Mouse (Mus musculus): Measurements from ENCODE around the gene Ptk7.

The Ptk7 gene

GRCm38 (mm10) chr17:46618769-46619682, 10.3 kb downstream of the Ptk7 start:
- Histone ChIP-seq H3K36me3 (ENCODE audit: insufficient read depth, low read length) (no peaks in the 10 kb centered on the region), H3K4me1 (replicated peaks; ENCODE audit: low read depth, low read length) (peaks cover 96% of the 10 kb centered on the region), H3K27me3 (ENCODE audit: insufficient read depth, low read length) (no peaks in the 10 kb centered on the region), H3K9me3 (ENCODE audit: low read length) (no peaks in the 10 kb centered on the region), H3K4me3 (replicated peaks; ENCODE audit: low read length) (peak overlapping the region; percentile 63)
- no peak for TF ChIP-seq NANOG (IDR thresholded peaks at IDR 0.05; ENCODE audit: borderline replicate concordance, low read length)
- no peak for TF ChIP-seq POU5F1 (IDR thresholded peaks at IDR 0.05; ENCODE audit: borderline replicate concordance, low read length)
- no peak for TF ChIP-seq CTCF (conservative IDR thresholded peaks at IDR 0.05; ENCODE audit: low read length)

- no peaks in the 10 kb centered on the region for H3K9me3 ChIP-seq (ENCODE audit: low read length)
- no peaks in the 10 kb centered on the region for H3K27me3 ChIP-seq (ENCODE audit: insufficient read depth, low read length)
- peak overlapping the region; percentile 63 for H3K4me3 ChIP-seq (replicated peaks; ENCODE audit: low read length)
- H3K36me3 ChIP-seq (ENCODE audit: insufficient read depth, low read length), result no peaks in the 10 kb centered on the region
- TF ChIP-seq NANOG (IDR thresholded peaks at IDR 0.05; ENCODE audit: borderline replicate concordance, low read length) (no peak), POU5F1 (IDR thresholded peaks at IDR 0.05; ENCODE audit: borderline replicate concordance, low read length) (no peak), CTCF (conservative IDR thresholded peaks at IDR 0.05; ENCODE audit: low read length) (no peak)
- H3K4me1 ChIP-seq (replicated peaks; ENCODE audit: low read depth, low read length), result peaks cover 96% of the 10 kb centered on the region
These were observed 10.9 kb downstream of the Ptk7 start for GRCm38 (mm10) chr17:46618394-46618768.

GRCm38 (mm10) chr17:46617799-46618198, 11.5 kb downstream of the Ptk7 start:
- TF ChIP-seq CTCF (conservative IDR thresholded peaks at IDR 0.05; ENCODE audit: low read length) (no peak), POU5F1 (IDR thresholded peaks at IDR 0.05; ENCODE audit: borderline replicate concordance, low read length) (no peak), NANOG (IDR thresholded peaks at IDR 0.05; ENCODE audit: borderline replicate concordance, low read length) (no peak)
- H3K27me3 ChIP-seq (ENCODE audit: insufficient read depth, low read length), result no peaks in the 10 kb centered on the region
- no peaks in the 10 kb centered on the region for H3K36me3 ChIP-seq (ENCODE audit: insufficient read depth, low read length)
- H3K4me1 ChIP-seq (replicated peaks; ENCODE audit: low read depth, low read length), result peaks cover 94% of the 10 kb centered on the region
- peak overlapping the region; percentile 63; the same call in 1 of the 2 replicates for H3K4me3 ChIP-seq (replicated peaks; ENCODE audit: low read length)
- no peaks in the 10 kb centered on the region for H3K9me3 ChIP-seq (ENCODE audit: low read length)

GRCm38 (mm10) chr17:46613229-46613628, 16.1 kb downstream of the Ptk7 start:
- Histone ChIP-seq H3K27me3 (ENCODE audit: insufficient read depth, low read length) (no peaks in the 10 kb centered on the region), H3K4me3 (replicated peaks; ENCODE audit: low read length) (no peak overlapping the region; the same call in 1 of the 2 replicates), H3K9me3 (ENCODE audit: low read length) (no peaks in the 10 kb centered on the region), H3K36me3 (ENCODE audit: insufficient read depth, low read length) (no peaks in the 10 kb centered on the region), H3K4me1 (replicated peaks; ENCODE audit: low read depth, low read length) (peaks cover 89% of the 10 kb centered on the region)
- TF ChIP-seq NANOG (IDR thresholded peaks at IDR 0.05; ENCODE audit: borderline replicate concordance, low read length) (no peak), CTCF (conservative IDR thresholded peaks at IDR 0.05; ENCODE audit: low read length) (no peak), POU5F1 (IDR thresholded peaks at IDR 0.05; ENCODE audit: borderline replicate concordance, low read length) (no peak)

- peak overlapping the region; percentile 71 for H3K4me3 ChIP-seq (replicated peaks; ENCODE audit: low read length)
- TF ChIP-seq CTCF (conservative IDR thresholded peaks at IDR 0.05; ENCODE audit: low read length) (no peak), NANOG (IDR thresholded peaks at IDR 0.05; ENCODE audit: borderline replicate concordance, low read length) (no peak), POU5F1 (IDR thresholded peaks at IDR 0.05; ENCODE audit: borderline replicate concordance, low read length) (no peak)
- H3K27me3 ChIP-seq (ENCODE audit: insufficient read depth, low read length), result no peaks in the 10 kb centered on the region
- H3K4me1 ChIP-seq (replicated peaks; ENCODE audit: low read depth, low read length), result peaks cover 89% of the 10 kb centered on the region
- H3K36me3 ChIP-seq (ENCODE audit: insufficient read depth, low read length), result no peaks in the 10 kb centered on the region
- no peaks in the 10 kb centered on the region for H3K9me3 ChIP-seq (ENCODE audit: low read length)
These were observed 16.5 kb downstream of the Ptk7 start for GRCm38 (mm10) chr17:46612820-46613219.

- peak overlapping the region; percentile 71 for H3K4me3 ChIP-seq (replicated peaks; ENCODE audit: low read length)
- H3K36me3 ChIP-seq (ENCODE audit: insufficient read depth, low read length), result no peaks in the 10 kb centered on the region
- no peak for TF ChIP-seq NANOG (IDR thresholded peaks at IDR 0.05; ENCODE audit: borderline replicate concordance, low read length)
- TF ChIP-seq CTCF (conservative IDR thresholded peaks at IDR 0.05; ENCODE audit: low read length), result no peak
- no peak for TF ChIP-seq POU5F1 (IDR thresholded peaks at IDR 0.05; ENCODE audit: borderline replicate concordance, low read length)
- no peaks in the 10 kb centered on the region for H3K9me3 ChIP-seq (ENCODE audit: low read length)
- no peaks in the 10 kb centered on the region for H3K27me3 ChIP-seq (ENCODE audit: insufficient read depth, low read length)
- H3K4me1 ChIP-seq (replicated peaks; ENCODE audit: low read depth, low read length), result peaks cover 89% of the 10 kb centered on the region
These were observed 17.1 kb downstream of the Ptk7 start for GRCm38 (mm10) chr17:46612189-46612588.

GRCm38 (mm10) chr17:46611316-46611715, 18.0 kb downstream of the Ptk7 start:
- Histone ChIP-seq H3K9me3 (ENCODE audit: low read length) (no peaks in the 10 kb centered on the region), H3K27me3 (ENCODE audit: insufficient read depth, low read length) (no peaks in the 10 kb centered on the region), H3K4me1 (replicated peaks; ENCODE audit: low read depth, low read length) (peaks cover 86% of the 10 kb centered on the region), H3K4me3 (replicated peaks; ENCODE audit: low read length) (peak overlapping the region; percentile 71; the same call in 1 of the 2 replicates), H3K36me3 (ENCODE audit: insufficient read depth, low read length) (no peaks in the 10 kb centered on the region)
- TF ChIP-seq NANOG (IDR thresholded peaks at IDR 0.05; ENCODE audit: borderline replicate concordance, low read length) (no peak), CTCF (conservative IDR thresholded peaks at IDR 0.05; ENCODE audit: low read length) (no peak), POU5F1 (IDR thresholded peaks at IDR 0.05; ENCODE audit: borderline replicate concordance, low read length) (no peak)

- no peaks in the 10 kb centered on the region for H3K36me3 ChIP-seq (ENCODE audit: insufficient read depth, low read length)
- H3K27me3 ChIP-seq (ENCODE audit: insufficient read depth, low read length), result no peaks in the 10 kb centered on the region
- peaks cover 85% of the 10 kb centered on the region for H3K4me1 ChIP-seq (replicated peaks; ENCODE audit: low read depth, low read length)
- no peak for TF ChIP-seq NANOG (IDR thresholded peaks at IDR 0.05; ENCODE audit: borderline replicate concordance, low read length)
- no peaks in the 10 kb centered on the region for H3K9me3 ChIP-seq (ENCODE audit: low read length)
- H3K4me3 ChIP-seq (replicated peaks; ENCODE audit: low read length), result peak overlapping the region; percentile 71
These were observed 19.4 kb downstream of the Ptk7 start for GRCm38 (mm10) chr17:46609721-46610514.
